Mouse (Mus musculus) cerebellum, adult 11 months (tissue): ENCODE measurements at regions not wholly inside any gene's neighbourhood (a gene's known extent, or its start where the extent isn't known, plus 50 kb on each side); places are given as distances from the start of the nearest gene placed in this dataset.

Experiments
- DNase-seq: peaks from one replicate; pipeline ENCODE4 v3.0.0; 2022

- DNase-seq = no peak
These were observed 458.1 kb upstream of the Slitrk6 start for GRCm38 (mm10) chr14:111212929-111213657.

- DNase-seq = peak; percentile 5
These were observed 448.0 kb upstream of the Slitrk5 start for GRCm38 (mm10) chr14:111226926-111227325.

GRCm38 (mm10) chr14:111239121-111239520 lies 435.8 kb upstream of the Slitrk5 start:
- DNase-seq = no peak

- DNase-seq = peak; percentile 3
These were observed 425.4 kb upstream of the Slitrk5 start for GRCm38 (mm10) chr14:111249347-111249946.

- no peak for DNase-seq
These were observed 421.7 kb upstream of the Slitrk5 start for GRCm38 (mm10) chr14:111253190-111253589.

- no peak for DNase-seq
These were observed 413.2 kb upstream of the Slitrk5 start for GRCm38 (mm10) chr14:111261696-111262095.

GRCm38 (mm10) chr14:111270239-111270638 lies 404.7 kb upstream of the Slitrk5 start:
- DNase-seq = no peak

GRCm38 (mm10) chr14:111281354-111281753 lies 393.5 kb upstream of the Slitrk5 start:
- no peak for DNase-seq

GRCm38 (mm10) chr14:111283681-111284461 lies 391.0 kb upstream of the Slitrk5 start:
- no peak for DNase-seq

GRCm38 (mm10) chr14:111285981-111286380 lies 388.9 kb upstream of the Slitrk5 start:
- DNase-seq = no peak

- no peak for DNase-seq
These were observed 379.4 kb upstream of the Slitrk5 start for GRCm38 (mm10) chr14:111295521-111295920.

- no peak for DNase-seq
These were observed 377.1 kb upstream of the Slitrk5 start for GRCm38 (mm10) chr14:111297796-111298195.

GRCm38 (mm10) chr14:111330570-111330969 lies 344.3 kb upstream of the Slitrk5 start:
- DNase-seq = no peak

- DNase-seq = no peak
These were observed 321.4 kb upstream of the Slitrk5 start for GRCm38 (mm10) chr14:111353518-111353917.

GRCm38 (mm10) chr14:111396803-111397202 lies 278.1 kb upstream of the Slitrk5 start:
- DNase-seq = no peak

GRCm38 (mm10) chr14:111400809-111401208 lies 274.1 kb upstream of the Slitrk5 start:
- DNase-seq = no peak

- no peak for DNase-seq
These were observed 272.4 kb upstream of the Slitrk5 start for GRCm38 (mm10) chr14:111402538-111402937.

- no peak for DNase-seq
These were observed 271.3 kb upstream of the Slitrk5 start for GRCm38 (mm10) chr14:111403555-111403954.

- no peak for DNase-seq
These were observed 261.4 kb upstream of the Slitrk5 start for GRCm38 (mm10) chr14:111413543-111413942.

GRCm38 (mm10) chr14:111418531-111418930 lies 256.4 kb upstream of the Slitrk5 start:
- no peak for DNase-seq

- DNase-seq = no peak
These were observed 245.6 kb upstream of the Slitrk5 start for GRCm38 (mm10) chr14:111429101-111429857.
